In the genomic region with DNA sequence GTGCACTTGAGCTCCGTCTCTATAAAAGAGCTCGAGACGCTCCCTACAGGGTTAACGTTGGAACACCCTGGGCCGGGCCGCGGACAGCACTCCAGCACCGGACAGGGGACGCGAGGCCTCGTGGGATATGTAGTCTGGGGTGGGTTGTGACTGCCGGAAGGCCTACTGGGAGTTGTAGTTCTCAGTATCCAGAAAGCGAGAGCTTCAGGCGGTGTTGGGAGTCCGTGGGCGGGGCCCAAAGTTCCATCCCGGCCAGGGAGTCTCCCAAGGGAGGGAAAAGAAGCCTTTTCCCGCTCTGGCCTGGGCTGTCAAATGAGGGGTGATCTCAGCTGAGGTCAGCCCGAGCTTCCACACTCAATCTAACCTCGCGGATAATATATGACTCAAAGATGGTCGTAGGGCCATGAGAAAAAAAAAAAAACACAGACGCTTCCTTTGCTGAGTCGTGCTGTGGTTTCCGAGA, we compare ENCODE assay signal across 8 mouse cellular contexts. TPM values are rescaled to one million over a fixed set of nuclear protein-coding genes. Genes with fewer than 3 reads are reported as not detected.
DNase-seq lines count a peak whose midpoint lies in the region; ATAC-seq lines count a peak whose summit lies in the region.

No protein-coding gene starts in this region.

- H3K27me3 ChIP-seq in intestine, embryonic 14.5 days (replicated peaks; ENCODE audit: control insufficient read depth, insufficient read depth, low read length) = peaks cover 2% of the 10 kb centered on the region; the same call in 1 of the 2 replicates

- peak; percentile 97 to 98 for DNase-seq in adrenal gland, adult (ENCODE audit: inconsistent age in 2 of 2, low spot score in 1 of 2)
- peak; percentile 98 for DNase-seq in embryo, embryonic 10.5 days (ENCODE audit: low spot score)
- DNase-seq in gastrocnemius, postnatal 14 days = peak; percentile 96
- DNase-seq in intestine, embryonic 14.5 days (ENCODE audit: low spot score) = no peak
- peak; percentile 93 to 97 for DNase-seq in left cerebral cortex, postnatal 14 days (ENCODE audit: low spot score in 2 of 2)
- peak; percentile 95 for DNase-seq in mesoderm, embryonic 11.5 days (ENCODE audit: low read depth, low spot score)
- peak; percentile 93 to 97 for DNase-seq in right cerebral cortex, postnatal 36 days (ENCODE audit: low spot score in 2 of 2)
- peak; percentile 96 for DNase-seq in yolk sac, embryonic 10.5 days (ENCODE audit: low spot score)

- H3K4me1 ChIP-seq in intestine, embryonic 14.5 days (replicated peaks; ENCODE audit: control insufficient read depth, insufficient read depth, low read length) = peaks cover 31% of the 10 kb centered on the region

- H3K9me3 ChIP-seq in intestine, embryonic 14.5 days (ENCODE audit: control insufficient read depth, low read length) = 0 out of 2 replicates have a peak, but pooled peaks cover 5% of the 10 kb centered on the region

- peak overlapping the region; percentile 74 for H3K4me3 ChIP-seq in intestine, embryonic 14.5 days (ENCODE audit: low read depth, low read length)

- peak overlapping the region; percentile 94 for H3K4me2 ChIP-seq in intestine, embryonic 14.5 days (ENCODE audit: low read length)

- H3K36me3 ChIP-seq in intestine, embryonic 14.5 days (ENCODE audit: control insufficient read depth, insufficient read depth, low read length) = peaks cover 33% of the 10 kb centered on the region

- peak; percentile 91 for ATAC-seq in intestine, embryonic 14.5 days (replicated peaks; ENCODE audit: low FRiP score, low TSS enrichment, low read depth)

- intact Hi-C loops in gastrocnemius, postnatal 14 days (cut with DNase I; ENCODE audit: low total_unique reads) = no loop called here
- intact Hi-C loops in left cerebral cortex, postnatal 14 days (cut with DNase I) = no loop called here

- H3K27ac ChIP-seq in intestine, embryonic 14.5 days (ENCODE audit: low read depth) = peak overlapping the region; percentile 91

- under 1% methylated on average over 25 of the region's 25 CpGs for WGBS in intestine, embryonic 14.5 days

- peak overlapping the region; percentile 65 for H3K9ac ChIP-seq in intestine, embryonic 14.5 days (ENCODE audit: low read length)

RNA-seq across cellular contexts. Expression of a gene that starts 0.9 kb away (rescaled TPM):
- 10 to 100 TPM; 35.9 to 47.2 TPM for total RNA-seq in gastrocnemius, postnatal 14 days (2021)
- 19.0 and 25.4 TPM in 2 replicates for polyA plus RNA-seq in intestine, embryonic 14.5 days (2014; fragmentation: Nextera tagmentation; extraction: Ambion mirVana)
- total RNA-seq in left cerebral cortex, postnatal 14 days (2021) = 10 to 100 TPM; 90.0 to 93.6 TPM

RNA-seq across cellular contexts. Expression of a gene that starts 25.4 kb away (rescaled TPM):
- 10 to 100 TPM; 23.0 to 30.3 TPM for total RNA-seq in gastrocnemius, postnatal 14 days (2021)
- 128 and 143 TPM in 2 replicates for polyA plus RNA-seq in intestine, embryonic 14.5 days (2014; fragmentation: Nextera tagmentation; extraction: Ambion mirVana)
- total RNA-seq in left cerebral cortex, postnatal 14 days (2021) = 10 to 100 TPM; 87.8 to 95.1 TPM

RNA-seq across cellular contexts. Expression of a gene that starts 37.9 kb away (rescaled TPM):
- 100 to 1,000 TPM; 212 to 226 TPM for total RNA-seq in gastrocnemius, postnatal 14 days (2021)
- 18.7 and 19.1 TPM in 2 replicates for polyA plus RNA-seq in intestine, embryonic 14.5 days (2014; fragmentation: Nextera tagmentation; extraction: Ambion mirVana)
- total RNA-seq in left cerebral cortex, postnatal 14 days (2021) = under 1 TPM in 1 of 2 experiments, not detected in 1; 0.61 TPM

Comparison
In these comparisons a context has a peak if more than half of its experiments do, and no peak if none do; other contexts are left out.
1. RNA of a gene that starts 37.9 kb away (total RNA-seq): 212 to 226 TPM in gastrocnemius, postnatal 14 days; 0.61 TPM in left cerebral cortex, postnatal 14 days; every median in the first group is over 100 times any median in the second.